Mouse (Mus musculus): ENCODE data around the gene A2ml1. TPM values are rescaled to one million over a fixed set of nuclear protein-coding genes. Genes with fewer than 3 reads are reported as not detected.
"Not testable (repeated sequence)": the region's sequence is repeated elsewhere in the genome, so short reads cannot be mapped to it uniquely, and the experiment has no call there.

The A2ml1 gene
- polyA plus RNA-seq (2012; rRNA removed), result not detected in 2 replicates

- DNase-seq, result peak; percentile 45
- WGBS, result 18% methylated on average over 11 of the region's 11 CpGs
- Histone ChIP-seq H3K4me3 (ENCODE audit: insufficient read depth, low read depth, low read length) (no peak within 1 kb of the TSS), H3K4me1 (ENCODE audit: control insufficient read depth, insufficient read depth, low read length) (peaks cover 7% of the 10 kb centered on the region; the same call in 1 of the 2 replicates), H3K27ac (ENCODE audit: insufficient read depth, low read depth, low read length) (no peak within 1 kb of the TSS), H3K27me3 (replicated peaks; ENCODE audit: control insufficient read depth, insufficient read depth, low read length) (no peaks in the 10 kb centered on the region), H3K36me3 (ENCODE audit: control insufficient read depth, insufficient read depth, low read length) (no peaks in the 10 kb centered on the region)
- TF ChIP-seq CTCF (conservative IDR thresholded peaks at IDR 0.05; ENCODE audit: insufficient read depth, insufficient read length, low read depth, low read length) (no peak), POLR2A (IDR thresholded peaks at IDR 0.05; ENCODE audit: low read depth, low read length) (no peak)
These were observed at the start of gene A2ml1 for GRCm38 (mm10) chr6:128581508-128581907. TSS of gene A2ml1 (minus strand) at chr6:128581608.

GRCm38 (mm10) chr6:128629771-128630739, 48.6 kb upstream of the A2ml1 start:
- H3K27ac ChIP-seq (ENCODE audit: insufficient read depth, low read depth, low read length); H3K4me3 ChIP-seq (ENCODE audit: insufficient read depth, low read depth, low read length); H3K4me1 ChIP-seq (ENCODE audit: control insufficient read depth, insufficient read depth, low read length); H3K36me3 ChIP-seq (ENCODE audit: control insufficient read depth, insufficient read depth, low read length); H3K27me3 ChIP-seq (replicated peaks; ENCODE audit: control insufficient read depth, insufficient read depth, low read length): not testable (repeated sequence)
- DNase-seq, result peak; percentile 64
- TF ChIP-seq CTCF (conservative IDR thresholded peaks at IDR 0.05; ENCODE audit: insufficient read depth, insufficient read length, low read depth, low read length), result peak; percentile 69
- WGBS, result 57% methylated on average over 13 of the region's 13 CpGs

- WGBS, result 65% methylated on average over 6 of the region's 6 CpGs
- H3K4me3 ChIP-seq (ENCODE audit: insufficient read depth, low read depth, low read length); H3K27me3 ChIP-seq (replicated peaks; ENCODE audit: control insufficient read depth, insufficient read depth, low read length); H3K4me1 ChIP-seq (ENCODE audit: control insufficient read depth, insufficient read depth, low read length); H3K36me3 ChIP-seq (ENCODE audit: control insufficient read depth, insufficient read depth, low read length); H3K27ac ChIP-seq (ENCODE audit: insufficient read depth, low read depth, low read length): not testable (repeated sequence)
- peak; percentile 25 for DNase-seq
These were observed 43.8 kb upstream of the A2ml1 start for GRCm38 (mm10) chr6:128625246-128625645.

GRCm38 (mm10) chr6:128624425-128624824, 43.0 kb upstream of the A2ml1 start:
- no peaks in the 10 kb centered on the region for H3K4me1 ChIP-seq (ENCODE audit: control insufficient read depth, insufficient read depth, low read length)
- H3K27me3 ChIP-seq (replicated peaks; ENCODE audit: control insufficient read depth, insufficient read depth, low read length), result no peaks in the 10 kb centered on the region
- DNase-seq, result no peak
- H3K27ac ChIP-seq (ENCODE audit: insufficient read depth, low read depth, low read length), result no peak overlapping the region
- WGBS, result 81% methylated on average over 4 of the region's 4 CpGs
- no peaks in the 10 kb centered on the region for H3K36me3 ChIP-seq (ENCODE audit: control insufficient read depth, insufficient read depth, low read length)
- TF ChIP-seq POLR2A (IDR thresholded peaks at IDR 0.05; ENCODE audit: low read depth, low read length) (no peak), CTCF (conservative IDR thresholded peaks at IDR 0.05; ENCODE audit: insufficient read depth, insufficient read length, low read depth, low read length) (no peak)
- no peak overlapping the region for H3K4me3 ChIP-seq (ENCODE audit: insufficient read depth, low read depth, low read length)

- H3K27me3 ChIP-seq (replicated peaks; ENCODE audit: control insufficient read depth, insufficient read depth, low read length); H3K36me3 ChIP-seq (ENCODE audit: control insufficient read depth, insufficient read depth, low read length); H3K4me3 ChIP-seq (ENCODE audit: insufficient read depth, low read depth, low read length); H3K27ac ChIP-seq (ENCODE audit: insufficient read depth, low read depth, low read length); DNase-seq; H3K4me1 ChIP-seq (ENCODE audit: control insufficient read depth, insufficient read depth, low read length): not testable (repeated sequence)
- WGBS, result 96% methylated on average over 5 of the region's 5 CpGs
These were observed 42.0 kb upstream of the A2ml1 start, which contains the start of gene Klrb1a for GRCm38 (mm10) chr6:128623433-128623832. TSS of gene Klrb1a (minus strand) at chr6:128623533.

- TF ChIP-seq POLR2A (IDR thresholded peaks at IDR 0.05; ENCODE audit: low read depth, low read length), result no peak
- no peak for TF ChIP-seq CTCF (conservative IDR thresholded peaks at IDR 0.05; ENCODE audit: insufficient read depth, insufficient read length, low read depth, low read length)
- Histone ChIP-seq H3K4me3 (ENCODE audit: insufficient read depth, low read depth, low read length) (no peak overlapping the region), H3K27ac (ENCODE audit: insufficient read depth, low read depth, low read length) (no peak overlapping the region), H3K27me3 (replicated peaks; ENCODE audit: control insufficient read depth, insufficient read depth, low read length) (no peaks in the 10 kb centered on the region), H3K36me3 (ENCODE audit: control insufficient read depth, insufficient read depth, low read length) (no peaks in the 10 kb centered on the region), H3K4me1 (ENCODE audit: control insufficient read depth, insufficient read depth, low read length) (no peaks in the 10 kb centered on the region)
- WGBS, result 68% methylated on average over 2 of the region's 2 CpGs
- no peak for DNase-seq
These were observed 41.3 kb upstream of the A2ml1 start for GRCm38 (mm10) chr6:128622733-128623132.

GRCm38 (mm10) chr6:128606350-128606749, 24.9 kb upstream of the A2ml1 start:
- no peak overlapping the region for H3K27ac ChIP-seq (ENCODE audit: insufficient read depth, low read depth, low read length)
- no peak overlapping the region for H3K4me3 ChIP-seq (ENCODE audit: insufficient read depth, low read depth, low read length)
- no peaks in the 10 kb centered on the region for H3K27me3 ChIP-seq (replicated peaks; ENCODE audit: control insufficient read depth, insufficient read depth, low read length)
- no peaks in the 10 kb centered on the region for H3K36me3 ChIP-seq (ENCODE audit: control insufficient read depth, insufficient read depth, low read length)
- DNase-seq, result no peak
- WGBS, result 49% methylated on average over 9 of the region's 9 CpGs
- H3K4me1 ChIP-seq (ENCODE audit: control insufficient read depth, insufficient read depth, low read length), result no peaks in the 10 kb centered on the region
- TF ChIP-seq CTCF (conservative IDR thresholded peaks at IDR 0.05; ENCODE audit: insufficient read depth, insufficient read length, low read depth, low read length) (no peak), POLR2A (IDR thresholded peaks at IDR 0.05; ENCODE audit: low read depth, low read length) (no peak)
